Mouse (Mus musculus): ENCODE results near the gene Cpsf3. TPM values are rescaled to one million over a fixed set of nuclear protein-coding genes. Genes with fewer than 3 reads are reported as not detected.

Cpsf3 gene
- polyA plus RNA-seq, 1 experiment: 58.0 TPM

DNA sequence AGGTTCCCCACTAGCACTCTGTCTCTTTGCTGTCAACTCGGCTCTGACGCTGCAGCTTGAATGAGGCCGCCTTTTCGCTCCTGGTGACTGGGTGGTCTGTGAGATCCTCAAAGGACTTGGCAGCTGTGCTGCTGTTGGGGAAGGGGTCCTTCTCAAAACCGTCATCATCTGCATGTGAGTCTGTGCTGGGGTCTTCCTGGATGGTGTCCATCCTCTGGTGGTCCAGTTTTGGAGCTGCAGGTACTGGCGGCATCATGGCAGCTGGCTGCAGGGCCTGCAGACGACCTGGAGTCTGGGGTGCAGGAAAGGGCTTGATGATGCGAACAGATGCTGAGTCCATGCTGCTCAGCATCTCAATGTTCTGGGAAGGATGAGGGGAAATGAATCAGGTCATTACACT lies 40.1 kb downstream of the Cpsf3 start:
- H3K4me1 ChIP-seq (ENCODE audit: control insufficient read depth, insufficient read depth, low read length): no peaks in the 10 kb centered on the region
- H3K4me3 ChIP-seq (ENCODE audit: insufficient read depth, low read length): no peak overlapping the region
- TF ChIP-seq POLR2A (IDR thresholded peaks at IDR 0.05; ENCODE audit: extremely low read depth, insufficient read depth, low read length) (no peak), CTCF (IDR thresholded peaks at IDR 0.05; ENCODE audit: extremely low read depth, insufficient read depth, low read length) (no peak)
- H3K27ac ChIP-seq (ENCODE audit: insufficient read depth, low read length): no peak overlapping the region

DNA sequence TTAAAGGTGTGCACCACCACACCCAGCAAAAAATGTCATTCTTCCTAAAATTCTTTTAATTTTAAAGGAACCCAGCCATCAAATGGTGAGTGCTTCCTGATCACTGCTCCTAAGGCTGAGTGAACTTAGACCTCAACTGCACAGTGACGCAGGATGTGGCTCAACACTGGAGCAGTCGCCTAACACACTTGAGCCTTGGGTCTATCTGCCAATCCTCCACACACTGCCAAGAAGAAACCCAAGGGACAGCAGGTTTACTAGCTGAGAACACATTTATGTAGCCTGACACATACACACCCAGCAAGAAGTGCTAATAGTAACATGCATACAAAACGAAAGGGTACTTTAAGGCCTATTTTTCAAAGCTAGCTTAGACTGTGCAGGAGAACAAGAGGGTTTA lies 41.1 kb downstream of the Cpsf3 start:
- H3K4me1 ChIP-seq (ENCODE audit: control insufficient read depth, insufficient read depth, low read length): peaks cover 2% of the 10 kb centered on the region; the same call in 1 of the 2 replicates
- no peak overlapping the region for H3K27ac ChIP-seq (ENCODE audit: insufficient read depth, low read length)
- TF ChIP-seq POLR2A (IDR thresholded peaks at IDR 0.05; ENCODE audit: extremely low read depth, insufficient read depth, low read length) (no peak), CTCF (IDR thresholded peaks at IDR 0.05; ENCODE audit: extremely low read depth, insufficient read depth, low read length) (no peak)
- no peak overlapping the region for H3K4me3 ChIP-seq (ENCODE audit: insufficient read depth, low read length)

DNA sequence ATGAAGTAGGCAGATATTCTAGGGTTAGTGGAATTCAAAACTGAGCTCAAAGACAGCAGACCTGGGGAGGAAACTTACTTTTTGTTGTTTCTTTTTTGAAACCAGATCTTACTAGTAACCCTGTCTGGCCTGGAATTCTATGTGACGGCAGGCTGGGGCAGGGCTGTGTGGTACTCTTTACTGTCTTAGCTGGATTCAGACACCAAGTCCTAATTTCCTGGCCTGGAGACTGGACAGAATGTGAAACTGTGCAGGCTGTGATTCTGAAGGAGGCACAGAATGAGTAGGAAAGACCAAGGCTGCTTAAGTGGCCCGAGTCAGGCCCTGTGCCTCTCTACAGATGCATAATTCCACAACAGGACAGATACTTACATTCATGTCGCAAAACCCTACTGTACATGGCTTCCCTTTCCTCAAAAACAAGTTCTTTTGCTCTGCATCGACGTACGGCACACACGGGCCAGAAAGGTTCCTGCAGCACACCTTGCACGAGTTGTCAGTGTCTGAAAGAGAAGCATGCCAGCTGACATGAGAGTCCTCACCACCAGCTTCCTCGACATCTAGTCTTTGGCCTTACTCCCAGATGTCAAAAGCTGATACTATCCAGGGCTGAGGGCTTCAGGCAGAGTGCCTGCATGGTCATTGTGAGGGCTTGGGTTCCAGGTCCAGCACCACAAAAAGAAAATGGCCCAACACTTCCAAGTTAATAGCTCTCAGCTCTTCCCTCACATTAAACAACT lies 44.6 kb downstream of the Cpsf3 start:
- Histone ChIP-seq H3K27ac (ENCODE audit: insufficient read depth, low read length) (no peak overlapping the region), H3K4me3 (ENCODE audit: insufficient read depth, low read length) (no peak overlapping the region), H3K4me1 (ENCODE audit: control insufficient read depth, insufficient read depth, low read length) (peaks cover 6% of the 10 kb centered on the region; the same call in 1 of the 2 replicates)
- TF ChIP-seq CTCF (IDR thresholded peaks at IDR 0.05; ENCODE audit: extremely low read depth, insufficient read depth, low read length) (no peak), POLR2A (IDR thresholded peaks at IDR 0.05; ENCODE audit: extremely low read depth, insufficient read depth, low read length) (no peak)

DNA sequence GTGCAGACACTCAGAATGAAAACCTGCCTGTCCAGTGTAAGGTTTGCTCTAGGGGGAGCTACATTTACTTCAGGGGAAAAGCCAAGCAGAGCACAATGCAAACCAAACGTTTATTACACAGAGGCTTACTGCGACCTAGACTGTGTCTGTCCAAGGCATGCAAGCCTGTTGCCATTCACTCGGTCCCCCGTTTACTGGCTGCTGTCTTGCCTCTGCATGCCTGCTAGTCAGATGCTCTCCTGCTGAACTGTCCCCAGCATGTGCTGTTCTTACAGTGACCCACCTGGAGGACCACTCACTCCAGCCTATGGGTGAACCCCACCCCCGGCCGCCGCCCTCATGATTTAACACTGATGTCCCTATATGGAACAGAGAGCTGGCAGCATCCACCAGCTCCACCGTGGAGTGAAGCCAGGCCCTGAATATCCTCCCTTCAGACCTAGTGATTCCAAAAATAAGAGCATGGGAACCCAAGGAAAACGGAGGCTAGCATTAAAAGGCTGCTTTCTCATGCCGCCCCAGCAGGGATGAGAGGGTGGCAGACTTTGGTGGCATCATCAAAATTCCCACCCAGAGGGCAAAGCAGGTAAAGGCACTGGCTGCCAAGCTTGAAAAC lies 45.9 kb downstream of the Cpsf3 start:
- TF ChIP-seq POLR2A (IDR thresholded peaks at IDR 0.05; ENCODE audit: extremely low read depth, insufficient read depth, low read length): no peak
- no peak for TF ChIP-seq CTCF (IDR thresholded peaks at IDR 0.05; ENCODE audit: extremely low read depth, insufficient read depth, low read length)
- Histone ChIP-seq H3K4me1 (ENCODE audit: control insufficient read depth, insufficient read depth, low read length) (peaks cover 6% of the 10 kb centered on the region; the same call in 1 of the 2 replicates), H3K4me3 (ENCODE audit: insufficient read depth, low read length) (no peak overlapping the region), H3K27ac (ENCODE audit: insufficient read depth, low read length) (no peak overlapping the region)

DNA sequence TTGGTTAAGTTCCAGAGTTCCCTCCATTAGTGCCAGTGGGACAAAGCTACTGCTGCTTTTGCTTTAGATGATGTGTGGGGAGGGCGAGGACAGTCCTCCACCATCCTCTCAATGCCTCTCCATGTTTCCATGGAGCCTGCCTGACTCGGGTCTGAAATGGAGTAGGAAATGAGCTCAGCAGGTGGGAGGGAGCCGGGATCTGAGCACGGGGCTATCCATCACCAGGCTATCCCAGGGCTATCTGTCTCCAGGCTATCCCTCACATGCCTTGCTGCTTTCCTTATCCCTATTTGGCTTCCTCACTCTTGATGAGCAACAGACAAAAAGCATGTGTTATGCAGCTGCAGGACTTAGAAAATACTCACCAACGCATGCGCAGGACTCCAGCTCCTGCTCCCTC lies 46.5 kb downstream of the Cpsf3 start:
- Histone ChIP-seq H3K4me1 (ENCODE audit: control insufficient read depth, insufficient read depth, low read length) (peaks cover 6% of the 10 kb centered on the region; the same call in 1 of the 2 replicates), H3K4me3 (ENCODE audit: insufficient read depth, low read length) (no peak overlapping the region), H3K27ac (ENCODE audit: insufficient read depth, low read length) (no peak overlapping the region)
- TF ChIP-seq CTCF (IDR thresholded peaks at IDR 0.05; ENCODE audit: extremely low read depth, insufficient read depth, low read length) (no peak), POLR2A (IDR thresholded peaks at IDR 0.05; ENCODE audit: extremely low read depth, insufficient read depth, low read length) (no peak)

DNA sequence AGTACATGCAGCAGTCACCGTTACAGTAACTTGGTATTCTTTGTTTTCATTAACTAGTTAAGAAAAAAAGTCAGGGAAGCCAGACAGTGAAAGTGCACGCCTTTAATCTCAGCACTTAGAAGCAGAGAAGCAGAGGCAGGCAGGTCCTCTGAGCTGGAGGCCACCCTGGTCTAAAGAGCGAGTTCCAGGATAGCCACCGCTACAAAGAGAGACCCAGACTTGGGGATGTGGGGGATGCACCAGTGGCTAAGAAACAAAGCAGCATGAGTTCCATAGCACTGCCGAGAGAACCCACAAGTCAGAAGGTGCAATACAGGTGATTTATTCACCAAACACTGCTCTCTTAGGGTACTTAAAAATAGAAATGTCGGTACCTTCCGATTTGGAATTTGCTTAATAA lies 47.8 kb downstream of the Cpsf3 start:
- no peak for TF ChIP-seq CTCF (IDR thresholded peaks at IDR 0.05; ENCODE audit: extremely low read depth, insufficient read depth, low read length)
- no peak for TF ChIP-seq POLR2A (IDR thresholded peaks at IDR 0.05; ENCODE audit: extremely low read depth, insufficient read depth, low read length)
- Histone ChIP-seq H3K4me1 (ENCODE audit: control insufficient read depth, insufficient read depth, low read length) (peaks cover 6% of the 10 kb centered on the region; the same call in 1 of the 2 replicates), H3K27ac (ENCODE audit: insufficient read depth, low read length) (no peak overlapping the region), H3K4me3 (ENCODE audit: insufficient read depth, low read length) (no peak overlapping the region)

DNA sequence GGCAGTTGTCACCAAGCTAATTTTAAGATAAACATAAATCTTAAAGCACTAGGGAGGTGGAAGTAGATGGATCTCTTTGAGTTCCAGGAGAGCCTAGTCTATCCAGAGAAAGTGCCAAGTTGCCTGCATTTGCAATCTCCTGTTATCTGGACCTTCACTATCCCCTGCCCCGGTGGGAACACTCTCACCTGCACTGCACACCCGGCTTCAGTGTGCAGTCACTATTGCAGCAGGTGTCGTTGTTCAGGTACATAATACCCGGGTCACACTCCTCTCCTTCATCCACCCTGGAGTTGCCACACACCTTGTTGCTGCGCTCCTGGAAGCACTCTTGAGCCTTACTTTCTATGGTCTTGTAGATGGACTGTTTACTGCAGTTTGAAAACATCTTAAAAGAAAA lies 48.6 kb downstream of the Cpsf3 start:
- no peak overlapping the region for H3K4me3 ChIP-seq (ENCODE audit: insufficient read depth, low read length)
- TF ChIP-seq CTCF (IDR thresholded peaks at IDR 0.05; ENCODE audit: extremely low read depth, insufficient read depth, low read length) (no peak), POLR2A (IDR thresholded peaks at IDR 0.05; ENCODE audit: extremely low read depth, insufficient read depth, low read length) (no peak)
- no peak overlapping the region for H3K27ac ChIP-seq (ENCODE audit: insufficient read depth, low read length)
- peaks cover 6% of the 10 kb centered on the region; the same call in 1 of the 2 replicates for H3K4me1 ChIP-seq (ENCODE audit: control insufficient read depth, insufficient read depth, low read length)

DNA sequence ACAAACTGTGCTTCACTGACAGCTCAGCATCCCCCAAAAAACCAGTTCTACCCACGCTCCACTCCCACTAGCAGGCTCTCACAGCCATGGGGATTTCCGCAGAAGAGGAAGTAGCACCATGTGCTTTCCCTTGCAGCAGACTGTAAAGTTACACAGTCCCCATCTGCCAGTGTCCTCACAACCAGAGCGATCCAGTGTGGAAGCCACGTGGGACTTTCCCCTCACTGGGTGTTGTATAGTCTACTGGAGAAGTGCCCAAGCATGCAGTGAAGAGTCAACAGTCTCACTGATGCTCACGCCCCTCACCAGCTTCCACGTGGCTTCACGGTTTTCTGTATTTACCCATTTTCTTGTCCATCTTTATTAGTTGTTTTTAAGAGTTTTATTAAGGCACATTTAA lies 50.7 kb downstream of the Cpsf3 start:
- TF ChIP-seq CTCF (IDR thresholded peaks at IDR 0.05; ENCODE audit: extremely low read depth, insufficient read depth, low read length): no peak
- TF ChIP-seq POLR2A (IDR thresholded peaks at IDR 0.05; ENCODE audit: extremely low read depth, insufficient read depth, low read length): no peak
- H3K4me1 ChIP-seq (ENCODE audit: control insufficient read depth, insufficient read depth, low read length): peaks cover 4% of the 10 kb centered on the region; the same call in 1 of the 2 replicates
- no peak overlapping the region for H3K4me3 ChIP-seq (ENCODE audit: insufficient read depth, low read length)
- H3K27ac ChIP-seq (ENCODE audit: insufficient read depth, low read length): no peak overlapping the region

DNA sequence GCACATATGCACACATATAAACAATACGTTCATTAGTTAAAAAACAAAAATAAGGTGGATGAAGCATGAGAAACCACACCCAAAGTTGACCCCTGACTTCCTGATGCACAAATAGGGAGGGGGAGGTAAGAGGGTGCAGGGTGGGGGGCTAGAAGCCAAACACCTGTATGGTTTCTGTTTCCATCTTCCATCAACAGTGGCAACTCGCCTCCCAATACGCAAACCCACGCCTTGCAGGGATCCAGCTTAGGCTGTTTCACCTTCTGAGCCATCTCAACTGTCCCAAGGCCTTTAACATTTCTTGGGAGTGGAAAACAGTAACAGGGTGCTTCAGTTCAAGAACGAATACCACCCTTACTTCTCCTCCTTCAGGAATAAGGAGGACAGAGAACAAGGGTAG lies 52.0 kb downstream of the Cpsf3 start:
- H3K4me1 ChIP-seq (ENCODE audit: control insufficient read depth, insufficient read depth, low read length): peaks cover 1% of the 10 kb centered on the region; the same call in 1 of the 2 replicates
- TF ChIP-seq POLR2A (IDR thresholded peaks at IDR 0.05; ENCODE audit: extremely low read depth, insufficient read depth, low read length) (no peak), CTCF (IDR thresholded peaks at IDR 0.05; ENCODE audit: extremely low read depth, insufficient read depth, low read length) (no peak)
- no peak overlapping the region for H3K4me3 ChIP-seq (ENCODE audit: insufficient read depth, low read length)
- no peak overlapping the region for H3K27ac ChIP-seq (ENCODE audit: insufficient read depth, low read length)

DNA sequence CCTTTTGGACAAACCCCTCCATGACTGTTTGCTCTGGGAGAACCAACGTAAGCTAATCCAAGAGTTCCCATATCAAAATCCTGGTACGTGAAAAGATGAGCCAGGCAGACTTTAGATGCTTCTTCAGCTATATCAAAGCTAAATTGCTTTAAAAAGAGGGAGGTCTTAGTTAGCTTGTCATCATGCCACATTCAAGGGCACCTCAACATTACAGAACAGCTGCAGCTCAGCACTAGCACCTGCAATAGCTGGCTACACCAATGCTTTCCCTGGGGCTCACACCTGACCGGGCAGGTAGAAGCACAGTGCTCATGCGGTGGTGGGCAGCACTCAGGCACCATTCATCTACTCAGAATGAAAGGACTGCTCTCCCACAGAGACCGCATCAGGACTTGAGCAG lies 55.5 kb downstream of the Cpsf3 start:
- TF ChIP-seq POLR2A (IDR thresholded peaks at IDR 0.05; ENCODE audit: extremely low read depth, insufficient read depth, low read length): no peak
- TF ChIP-seq CTCF (IDR thresholded peaks at IDR 0.05; ENCODE audit: extremely low read depth, insufficient read depth, low read length): no peak
- Histone ChIP-seq H3K4me3 (ENCODE audit: insufficient read depth, low read length) (no peak overlapping the region), H3K4me1 (ENCODE audit: control insufficient read depth, insufficient read depth, low read length) (no peaks in the 10 kb centered on the region), H3K27ac (ENCODE audit: insufficient read depth, low read length) (no peak overlapping the region)

Measured in cortical plate, adult 2 months (tissue).